Mouse (Mus musculus) activated CD4-positive, CD25-positive, alpha-beta regulatory T cell, adult 4 months (primary cell): ENCODE measurements around the gene Mcm5. TPM values are rescaled to one million over a fixed set of nuclear protein-coding genes. Genes with fewer than 3 reads are reported as not detected.
A peak's percentile ranks its signal among the peaks of the same experiment; 100 is the strongest.

Source experiments
- ATAC-seq: one replicate; pipeline ENCODE4 v1.8.0; 2017
- polyA plus RNA-seq, 2 experiments: library from polyadenylated mRNA; unstranded; fragments of 100-300 nt; shearing (Covaris generic); gene quantifications; one replicate each; pipeline ENCODE4 v1.2.1; 2017

The Mcm5 gene
- polyA plus RNA-seq, 2 experiments from 2014 or later: 37.6 to 60.5 TPM

DNA sequence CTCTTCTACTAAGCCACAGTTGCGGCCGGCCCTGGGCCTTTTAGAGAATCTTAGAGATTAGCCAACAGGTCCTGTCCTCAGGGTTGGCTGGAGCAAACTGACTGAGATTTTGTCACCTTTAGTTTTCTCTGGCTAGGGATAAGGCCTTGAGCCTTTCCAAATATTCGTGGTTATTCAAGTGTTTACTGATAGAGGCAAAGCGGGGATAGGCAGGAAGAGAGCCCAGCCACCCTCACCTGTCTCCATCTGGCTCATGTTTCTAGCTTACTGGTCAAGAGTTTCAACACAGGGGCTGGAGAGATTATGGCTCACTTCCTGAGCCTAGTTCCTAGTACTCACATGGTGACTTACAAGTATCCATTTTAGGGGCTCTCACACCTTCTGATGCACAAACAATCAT lies 6.4 kb upstream of the Mcm5 start:
- no peak for ATAC-seq

DNA sequence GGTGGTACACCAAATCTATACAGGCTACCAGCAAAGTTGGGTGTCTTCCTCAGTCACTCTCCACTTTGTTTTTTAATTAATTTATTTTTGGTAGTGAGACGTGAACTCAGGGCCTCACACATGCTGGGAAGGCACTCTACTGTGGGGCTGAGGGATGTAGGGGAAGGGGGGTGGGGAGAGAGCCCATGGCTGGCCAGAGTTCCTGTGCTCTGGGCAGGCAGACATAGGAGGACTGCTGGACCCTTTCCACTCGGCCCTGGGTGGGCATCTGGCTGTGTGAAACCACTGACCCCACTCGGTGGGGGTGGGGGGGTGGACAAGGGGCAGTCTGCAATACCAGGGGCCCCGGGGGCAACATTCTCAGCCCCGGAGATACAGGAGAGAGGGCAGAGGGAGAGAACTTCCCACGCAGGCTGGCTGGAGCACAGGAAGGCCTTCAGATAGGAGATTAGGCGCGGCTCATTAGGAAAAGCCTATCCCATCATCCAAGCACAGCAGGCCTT lies 5.9 kb upstream of the Mcm5 start:
- no peak for ATAC-seq

GRCm38 (mm10) chr8:75108527-75109235 lies 688 bp upstream of the Mcm5 start:
- peak; percentile 77 for ATAC-seq

DNA sequence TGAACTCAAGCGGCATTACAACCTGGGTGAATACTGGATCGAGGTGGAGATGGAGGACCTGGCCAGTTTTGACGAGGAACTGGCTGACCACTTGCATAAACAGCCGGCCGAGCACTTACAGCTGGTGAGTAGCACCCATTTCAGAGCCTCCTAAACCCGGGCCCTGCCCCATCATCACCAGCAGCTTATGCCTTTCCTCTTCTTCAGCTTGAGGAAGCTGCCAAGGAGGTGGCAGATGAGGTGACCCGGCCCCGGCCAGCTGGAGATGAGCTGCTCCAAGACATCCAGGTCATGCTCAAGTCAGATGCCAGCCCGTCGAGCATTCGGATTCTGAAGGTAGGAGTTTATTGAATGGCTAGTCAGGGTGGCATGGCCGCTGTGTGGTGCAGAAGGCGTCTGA lies 724 bp downstream of the Mcm5 start:
- no peak for ATAC-seq

DNA sequence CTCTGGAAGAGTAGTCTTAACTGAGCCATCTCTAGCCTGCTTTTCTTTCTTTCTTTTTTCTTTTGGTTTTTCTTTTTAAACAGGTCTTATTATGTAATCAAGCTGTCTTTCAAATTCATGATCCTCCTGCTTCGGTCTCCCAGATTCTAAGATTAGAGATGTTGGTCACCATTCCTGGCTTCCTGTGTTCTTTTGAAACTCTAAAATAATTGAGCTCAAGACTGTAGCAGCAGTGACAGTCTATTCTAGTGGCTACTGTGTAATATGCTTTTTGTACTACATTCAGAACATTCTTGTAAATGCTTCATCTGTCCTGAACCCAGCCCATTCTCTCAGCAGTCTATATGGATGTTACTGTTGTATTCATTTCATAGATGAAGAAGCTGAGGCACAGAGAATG lies 9.1 kb downstream of the Mcm5 start:
- no peak for ATAC-seq

- ATAC-seq: no peak
Observed at GRCm38 (mm10) chr8:75119287-75119686, 9.9 kb downstream of the Mcm5 start.

- ATAC-seq: no peak
Observed at GRCm38 (mm10) chr8:75119747-75120146, 10.4 kb downstream of the Mcm5 start.

DNA sequence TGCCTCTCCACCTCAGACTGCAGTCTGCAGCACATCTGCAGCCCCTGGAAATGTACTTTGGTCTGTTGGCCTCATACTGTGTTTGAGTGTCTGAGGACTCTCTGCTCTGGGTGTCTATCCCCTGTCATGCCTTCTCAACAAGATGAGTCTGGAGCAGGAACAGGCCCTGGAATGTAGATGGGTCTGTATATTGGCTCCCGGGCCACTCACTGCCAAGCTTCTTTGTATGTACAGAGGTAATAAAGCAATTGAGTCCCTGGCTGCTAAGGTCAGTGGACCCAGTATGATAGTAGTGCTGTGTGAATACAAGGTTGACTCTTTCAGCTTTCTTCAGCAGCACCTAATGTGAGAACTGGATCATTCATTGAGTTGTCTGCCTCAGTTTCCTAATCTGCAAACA lies 18.0 kb downstream of the Mcm5 start:
- no peak for ATAC-seq

GRCm38 (mm10) chr8:75132485-75132884 lies 23.1 kb downstream of the Mcm5 start:
- no peak for ATAC-seq

DNA sequence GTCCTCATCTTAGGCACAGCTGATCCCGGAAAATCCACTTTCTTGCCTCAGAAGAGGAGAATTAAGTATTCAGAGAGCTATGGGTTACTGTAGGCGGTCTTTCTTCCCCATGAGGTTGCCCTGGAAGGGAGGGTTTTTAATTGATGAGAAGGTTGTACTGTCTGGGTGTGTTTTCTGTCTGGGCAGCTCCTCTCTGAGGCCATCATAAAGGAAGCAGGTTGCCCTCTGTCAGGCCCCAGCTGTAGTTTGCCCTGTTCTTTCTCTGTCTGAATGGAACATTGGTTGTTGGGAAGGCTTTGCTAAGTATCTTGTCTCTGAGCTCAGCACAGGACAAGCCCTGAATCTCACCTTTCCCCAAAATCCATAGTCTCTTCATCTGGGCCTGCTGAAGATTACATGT lies 24.0 kb downstream of the Mcm5 start:
- ATAC-seq: no peak

DNA sequence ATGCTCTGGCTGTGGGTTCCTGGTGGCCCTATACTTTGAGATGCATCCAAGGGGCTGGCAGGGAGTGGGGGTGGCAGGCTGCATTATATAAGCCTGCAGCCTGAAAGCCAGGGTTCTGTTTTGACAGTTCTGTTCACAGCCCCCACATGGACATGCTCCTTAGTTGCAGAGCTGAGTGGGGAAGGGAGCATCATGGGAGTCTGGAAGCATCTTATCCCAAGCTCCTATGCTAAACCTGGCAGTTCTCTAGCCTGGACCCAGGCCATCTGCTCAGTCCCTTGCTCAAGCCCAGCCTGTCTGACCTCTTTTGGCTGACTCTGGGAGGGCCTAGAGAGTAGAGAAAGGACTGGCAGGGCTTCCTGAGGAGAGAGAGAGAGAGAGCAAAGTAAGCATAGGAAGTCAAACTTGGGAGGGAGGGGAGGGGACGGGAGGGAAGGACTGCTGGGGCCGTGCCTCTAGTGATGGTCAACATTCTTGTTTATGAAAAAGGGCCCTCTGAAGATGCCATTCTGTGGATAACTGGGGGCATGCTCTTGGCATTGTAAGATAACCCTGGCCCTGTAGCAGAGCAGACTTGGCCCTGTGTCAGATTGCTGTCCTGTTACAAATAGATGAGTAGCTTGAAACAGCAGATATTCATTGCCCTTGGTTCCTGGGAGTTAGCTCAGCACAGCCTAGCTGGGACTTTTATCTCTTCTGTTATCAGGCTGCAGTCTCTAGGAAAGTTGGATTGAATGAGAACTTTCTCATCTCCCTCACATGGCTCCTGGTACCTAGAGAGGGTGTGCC lies 25.4 kb downstream of the Mcm5 start:
- no peak for ATAC-seq

DNA sequence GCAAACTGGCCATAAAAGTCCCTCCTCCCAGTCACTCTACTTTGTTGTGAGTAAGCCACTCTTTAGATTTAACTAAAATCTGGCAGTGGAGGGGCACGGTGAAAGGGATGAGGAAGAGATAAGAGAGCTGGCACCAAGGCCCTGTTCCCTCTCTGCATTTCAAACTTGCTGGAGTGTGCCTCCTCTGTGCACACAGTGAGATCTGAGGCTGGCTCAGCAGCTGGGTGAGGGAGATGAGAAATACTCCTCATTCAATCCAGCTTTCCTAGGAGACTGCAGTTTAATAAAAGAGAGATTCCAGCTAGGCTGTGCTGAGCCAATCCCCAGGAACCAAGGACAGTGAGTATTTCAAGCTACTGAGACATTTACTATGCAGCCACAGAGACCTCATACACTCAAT lies 26.4 kb downstream of the Mcm5 start:
- ATAC-seq: no peak

GRCm38 (mm10) chr8:75136256-75136655 lies 26.9 kb downstream of the Mcm5 start:
- no peak for ATAC-seq

- ATAC-seq: no peak
Observed at GRCm38 (mm10) chr8:75137536-75137935, 28.2 kb downstream of the Mcm5 start.

DNA sequence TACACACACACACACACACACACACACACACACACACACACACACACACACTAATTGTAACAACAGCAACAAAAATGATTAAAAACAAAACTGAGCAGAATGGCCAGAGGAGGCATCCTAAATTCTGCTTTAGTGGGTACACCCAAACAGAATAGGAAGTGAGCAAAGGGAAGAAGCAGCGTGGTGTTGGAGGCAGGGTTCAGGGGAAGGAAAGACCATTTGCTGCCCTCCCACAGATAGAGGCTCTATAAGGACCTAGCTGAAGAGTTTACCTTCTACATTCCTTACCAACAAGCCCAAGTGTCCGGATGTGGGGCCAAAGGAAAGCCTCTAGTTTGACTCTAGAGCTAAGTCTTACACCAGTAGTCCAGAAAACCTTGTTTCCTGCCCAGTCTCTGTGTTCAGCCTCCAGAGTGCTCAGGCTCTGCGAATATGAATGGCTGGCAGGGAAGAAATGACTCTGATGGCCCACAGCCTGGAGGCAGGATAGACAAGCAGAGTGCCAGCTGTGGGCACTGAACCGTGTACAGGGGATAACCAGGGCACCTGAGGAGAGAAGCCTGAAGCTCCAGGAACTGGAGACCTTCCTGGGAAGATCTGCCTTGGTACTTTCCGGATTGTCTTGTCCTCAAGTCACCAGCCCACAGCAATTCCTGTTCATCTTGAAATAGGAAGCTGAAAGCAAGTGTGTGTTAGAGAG lies 41.7 kb downstream of the Mcm5 start:
- no peak for ATAC-seq

DNA sequence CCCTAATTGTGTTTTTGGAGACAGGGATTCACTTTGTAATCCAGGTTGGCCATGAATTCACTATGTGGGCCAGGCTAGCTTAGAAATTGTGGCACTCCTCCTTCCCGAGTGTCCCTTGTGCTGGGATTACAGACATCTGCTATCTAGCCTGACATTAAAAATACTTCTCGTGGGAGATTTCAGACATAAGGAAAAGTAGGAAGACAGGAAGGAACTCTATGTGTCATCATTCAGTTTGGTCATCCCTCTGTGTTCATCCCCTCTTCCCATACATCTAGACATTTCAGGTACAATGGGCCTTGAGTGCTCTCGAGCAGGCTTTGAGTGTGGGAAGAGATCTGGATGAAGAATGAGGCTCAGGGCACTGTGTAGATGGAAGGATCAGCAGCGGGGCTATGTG lies 42.4 kb downstream of the Mcm5 start:
- no peak for ATAC-seq

DNA sequence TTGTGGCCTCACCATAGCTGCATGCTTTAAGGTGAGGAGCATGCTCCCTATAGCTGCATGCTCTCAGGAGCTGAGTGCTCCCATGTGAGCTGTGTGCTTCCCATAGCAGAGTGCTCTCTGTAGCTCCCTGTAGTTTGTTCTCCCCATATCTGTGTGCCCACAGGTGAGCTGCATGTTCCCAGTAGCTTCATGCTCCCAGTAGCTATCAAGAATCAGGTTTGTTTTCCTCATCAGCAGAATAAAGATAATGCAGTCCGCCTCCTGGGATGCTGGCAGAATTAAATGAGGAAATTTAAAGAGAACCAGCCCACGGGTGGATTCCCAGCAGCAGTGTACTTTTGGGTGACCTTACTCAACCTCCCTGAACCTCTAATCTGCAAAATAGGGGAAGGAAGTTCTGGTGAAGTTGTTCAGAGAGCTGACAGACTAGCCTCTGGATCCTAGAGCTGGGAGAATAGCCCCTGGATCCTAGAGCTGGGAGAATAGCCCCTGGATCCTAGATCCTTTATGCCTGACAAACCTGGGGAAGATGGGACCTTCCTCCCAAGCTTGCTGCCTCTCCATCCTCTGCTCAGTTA lies 43.2 kb downstream of the Mcm5 start:
- no peak for ATAC-seq

- no peak for ATAC-seq
Observed at GRCm38 (mm10) chr8:75154855-75155478, 45.6 kb downstream of the Mcm5 start.

- no peak for ATAC-seq
Observed at GRCm38 (mm10) chr8:75155740-75156322, 46.5 kb downstream of the Mcm5 start.

DNA sequence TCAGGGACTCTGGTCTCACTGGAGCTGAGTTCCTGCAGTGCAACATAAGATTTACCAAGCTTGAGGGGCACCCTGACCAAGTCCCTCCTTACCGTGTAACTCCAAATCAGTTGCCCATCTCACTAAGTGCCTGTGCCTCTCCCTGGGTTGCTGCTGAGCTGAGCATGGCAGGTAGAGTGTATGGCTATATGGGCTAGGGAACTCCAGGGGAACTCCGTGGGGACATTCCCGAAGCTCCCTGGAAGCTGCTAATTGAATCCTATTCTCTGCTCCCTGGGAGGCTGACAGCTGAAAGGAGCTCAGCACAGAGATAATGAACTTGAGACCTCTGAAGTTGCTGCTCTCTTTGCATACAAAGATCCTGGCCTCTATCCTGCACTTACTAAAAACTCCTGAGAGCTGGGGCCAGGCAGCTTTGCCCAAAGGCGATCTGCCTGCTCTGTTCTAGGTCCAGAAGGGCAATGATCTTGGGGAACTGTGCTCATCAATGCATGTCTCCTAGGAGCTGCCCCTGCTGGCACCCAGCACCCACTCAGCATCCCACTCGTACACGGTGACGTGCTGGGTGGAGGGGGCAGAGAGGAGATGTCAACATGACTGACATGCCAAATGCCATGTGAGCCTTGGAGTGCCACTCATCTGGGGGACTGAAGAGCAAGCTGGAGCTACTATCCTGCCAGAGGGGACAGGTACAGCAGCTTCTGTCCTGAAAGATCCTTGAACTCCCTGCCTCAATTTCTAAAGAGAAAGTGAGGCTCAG lies 48.3 kb downstream of the Mcm5 start:
- no peak for ATAC-seq

DNA sequence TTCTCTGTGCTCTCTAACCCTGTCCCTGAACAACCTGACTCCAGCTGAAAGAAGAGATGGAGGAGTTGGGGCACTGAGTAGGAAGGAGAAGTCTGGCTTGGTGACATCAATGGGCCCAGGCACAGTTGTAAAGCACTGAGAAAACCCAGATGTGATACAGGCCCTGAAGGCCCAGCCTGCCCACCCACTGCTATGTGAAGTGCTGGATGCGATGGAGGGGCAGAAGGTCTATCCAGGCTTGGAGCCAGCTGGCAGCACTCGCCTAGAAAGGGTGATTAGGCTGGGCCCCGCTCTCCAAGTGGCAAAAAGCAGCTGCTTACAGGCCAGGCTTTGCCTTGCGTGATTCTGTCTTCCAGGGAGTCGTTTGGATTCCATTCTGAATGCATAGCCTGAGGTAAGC lies 60.0 kb downstream of the Mcm5 start:
- ATAC-seq: no peak
